Mouse (Mus musculus): Measurements from ENCODE around the gene Acod1.

DNA sequence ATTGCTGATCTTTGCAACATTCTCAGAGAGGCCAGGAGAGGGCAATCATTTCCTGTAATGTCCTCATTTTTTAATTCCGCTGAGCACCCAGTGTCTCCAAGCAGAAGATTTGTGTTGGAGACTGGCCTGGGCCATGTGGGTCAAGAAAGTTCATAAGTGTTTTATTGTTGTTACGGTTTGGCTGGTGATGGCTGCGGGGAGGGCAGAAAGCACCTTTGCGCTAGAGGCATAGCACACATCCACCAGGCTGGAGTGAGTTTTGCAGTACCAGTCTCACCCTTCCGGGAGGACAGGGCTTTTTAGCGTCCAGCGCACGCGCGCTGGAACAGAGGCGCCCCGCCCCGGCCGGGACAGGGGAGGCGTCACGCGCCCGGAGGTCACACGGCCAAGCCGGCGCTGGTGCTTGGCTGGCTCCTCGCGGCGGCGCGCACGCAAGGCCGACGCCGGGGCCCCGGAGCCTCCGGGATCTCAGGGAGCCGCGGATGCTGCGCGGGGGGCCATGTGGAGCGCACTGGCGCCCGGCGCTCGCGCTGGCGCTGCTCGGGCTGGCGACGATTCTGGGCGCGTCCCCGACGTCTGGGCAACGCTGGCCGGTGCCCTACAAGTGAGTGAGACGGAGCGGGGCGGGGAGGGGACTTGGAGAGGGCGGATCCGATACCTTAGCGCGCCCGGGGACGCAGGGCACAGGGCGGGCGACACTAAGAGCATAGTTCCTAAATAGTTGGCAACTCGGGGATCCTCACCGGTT lies 23.3 kb downstream of the Acod1 start, which contains the start of gene Cln5:
- TF ChIP-seq CTCF (conservative IDR thresholded peaks at IDR 0.05; ENCODE audit: insufficient read depth, insufficient read length, low read depth, low read length) = peak; percentile 28
- peak; percentile 73 for TF ChIP-seq POLR2A (IDR thresholded peaks at IDR 0.05; ENCODE audit: low read depth, low read length)

Data from kidney, adult 2 months (tissue).